Mouse (Mus musculus) stomach, embryonic 16.5 days (tissue): ENCODE measurements around the gene Ccl26. TPM values are rescaled to one million over a fixed set of nuclear protein-coding genes. Genes with fewer than 3 reads are reported as not detected.
A peak's percentile ranks its signal among the peaks of the same experiment; 100 is the strongest.

Experiments
- ATAC-seq: fragments of 200-750 bp; cut with Nextera tagmentation; 2 replicates; pipeline ENCODE4 v1.8.0; 2017; ENCODE audit warnings: moderate number of reproducible peaks, moderate TSS enrichment; ENCODE audit not compliant: insufficient read depth, low FRiP score
- H3K27ac ChIP-seq: fragments of 300-500 bp; sonication (generic); 2 replicates; pipeline ENCODE4 v1.5.1; 2014; ENCODE audit warnings: low read length
- H3K27me3 ChIP-seq: fragments of 300-500 bp; sonication (generic); 2 replicates; pipeline ENCODE4 v1.6.1; 2014; ENCODE audit warnings: low read length, control low read depth, mixed read lengths; ENCODE audit not compliant: control insufficient read depth, insufficient read depth
- H3K36me3 ChIP-seq: fragments of 300-500 bp; sonication (generic); 2 replicates; pipeline ENCODE4 v1.6.1; 2014; ENCODE audit warnings: low read length; ENCODE audit not compliant: control insufficient read depth, insufficient read depth
- H3K4me1 ChIP-seq: fragments of 300-500 bp; sonication (generic); 2 replicates; pipeline ENCODE4 v1.6.1; 2014; ENCODE audit warnings: low read length, control low read depth, mixed read lengths; ENCODE audit not compliant: control insufficient read depth, insufficient read depth
- H3K4me2 ChIP-seq: fragments of 300-500 bp; sonication (generic); 2 replicates; pipeline ENCODE4 v1.6.1; 2014; ENCODE audit warnings: low read depth, low read length, mixed read lengths
- H3K4me3 ChIP-seq: fragments of 300-500 bp; sonication (generic); replicated peaks from 2 replicates; pipeline ENCODE4 v1.5.1; 2014; ENCODE audit warnings: mild to moderate bottlenecking, low read length
- H3K9ac ChIP-seq: fragments of 300-500 bp; sonication (generic); 2 replicates; pipeline ENCODE4 v1.6.1; 2014; ENCODE audit warnings: low read length
- H3K9me3 ChIP-seq: fragments of 300-500 bp; sonication (generic); replicated peaks from 2 replicates; pipeline ENCODE4 v1.6.1; 2016; ENCODE audit warnings: low read length, control low read depth; ENCODE audit not compliant: control insufficient read depth
- WGBS: fragments of 180-500 bp; shearing (Covaris S2); extraction: QIAGEN DNeasy Blood & Tissue Kit; methylation state at CpG from one replicate; pipeline ENCODE4 v1.1.7; 2014; 5-methylcytosine and 5-hydroxymethylcytosine counted together
- polyA plus RNA-seq: library from polyadenylated mRNA; unstranded; fragments of >200 nt; fragmentation: Nextera tagmentation; extraction: Ambion mirVana; gene quantifications from 2 replicates; pipeline ENCODE4 v1.2.1, GENCODE M21; 2015

Gene Ccl26
- polyA plus RNA-seq, 1 experiment from 2014 or later: not detected

DNA sequence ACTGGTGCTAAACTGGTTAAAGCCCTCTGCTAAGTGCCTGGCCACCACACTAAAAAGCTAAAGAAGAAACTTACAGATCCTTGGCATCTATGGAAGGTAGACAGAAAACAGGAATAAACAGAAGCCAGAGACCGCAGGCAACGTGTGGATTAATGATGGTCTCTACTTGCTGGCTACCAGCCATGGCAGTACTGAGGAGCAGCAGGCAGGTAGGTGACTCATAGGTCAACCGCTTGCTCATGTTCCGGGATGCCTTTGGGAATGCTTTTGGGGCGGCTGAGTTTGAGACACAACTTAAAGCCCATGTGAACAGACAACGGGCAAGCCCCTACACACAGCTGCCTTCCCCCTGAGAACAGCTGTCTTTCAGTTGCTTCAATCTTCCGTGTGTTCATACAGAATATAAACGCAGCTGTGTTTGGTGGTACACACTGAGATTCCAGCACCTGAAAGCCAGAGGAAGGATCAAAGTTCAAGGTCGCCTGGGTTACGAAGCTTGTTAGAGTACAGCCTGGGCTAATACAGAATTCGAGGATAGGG is 32.0 kb downstream of the Ccl26 start:
- 56% methylated on average over 11 of the region's 11 CpGs for WGBS
- Histone ChIP-seq H3K9me3 (no peaks in the 10 kb centered on the region), H3K9ac (no peak overlapping the region), H3K27ac (no peak overlapping the region), H3K27me3 (no peaks in the 10 kb centered on the region), H3K36me3 (no peaks in the 10 kb centered on the region), H3K4me2 (no peak overlapping the region), H3K4me1 (peaks cover 9% of the 10 kb centered on the region; the same call in 1 of the 2 replicates), H3K4me3 (no peak overlapping the region)
- no peak for ATAC-seq

DNA sequence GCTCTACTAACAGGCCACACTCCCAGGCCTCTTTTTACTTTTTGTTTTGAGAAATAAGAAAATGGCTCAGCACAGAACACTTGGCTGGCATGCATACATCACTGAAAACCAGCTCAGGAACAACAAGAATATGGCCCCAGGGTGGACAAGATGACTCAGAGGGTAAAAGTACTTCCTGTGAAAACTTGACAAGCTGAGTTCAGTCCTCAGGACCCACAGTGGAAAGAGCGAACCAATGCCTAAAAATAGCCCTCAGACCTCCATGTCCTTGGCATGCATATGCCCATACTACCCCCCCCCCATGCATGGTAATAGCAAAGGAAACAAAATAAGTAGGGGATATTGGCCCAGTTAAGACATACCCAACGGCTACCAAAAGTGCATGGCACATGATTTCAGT is 33.4 kb downstream of the Ccl26 start:
- Histone ChIP-seq H3K9me3 (no peaks in the 10 kb centered on the region), H3K27ac (no peak overlapping the region), H3K9ac (no peak overlapping the region), H3K4me3 (no peak overlapping the region), H3K4me1 (peaks cover 12% of the 10 kb centered on the region; the same call in 1 of the 2 replicates), H3K36me3 (no peaks in the 10 kb centered on the region), H3K4me2 (no peak overlapping the region), H3K27me3 (no peaks in the 10 kb centered on the region)
- ATAC-seq: no peak
- 84% methylated on average over 2 of the region's 2 CpGs for WGBS

DNA sequence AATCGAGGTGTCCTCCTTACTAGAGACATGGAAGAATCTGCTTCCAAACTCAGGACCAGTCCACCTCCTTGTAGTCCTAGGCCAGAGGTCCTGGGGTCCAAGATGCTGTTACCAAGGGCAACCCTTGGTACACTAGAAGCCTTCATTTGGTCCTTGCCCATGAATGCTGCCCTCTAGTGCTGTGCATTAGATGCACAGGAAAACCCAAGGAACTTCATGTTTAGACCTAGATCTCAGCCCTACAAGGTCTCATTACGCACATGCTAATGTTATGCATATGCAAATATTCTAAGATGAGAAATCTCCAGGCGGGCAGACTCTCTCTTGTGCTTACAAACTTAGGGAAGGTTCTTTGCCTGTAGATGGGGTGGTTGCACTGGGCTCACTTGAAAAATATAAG is 34.1 kb downstream of the Ccl26 start:
- H3K4me3 ChIP-seq: no peak overlapping the region
- no peak overlapping the region for H3K4me2 ChIP-seq
- WGBS: 79% methylated on average over 3 of the region's 3 CpGs
- no peaks in the 10 kb centered on the region for H3K27me3 ChIP-seq
- H3K9ac ChIP-seq: no peak overlapping the region
- ATAC-seq: no peak
- H3K36me3 ChIP-seq: no peaks in the 10 kb centered on the region
- no peaks in the 10 kb centered on the region for H3K9me3 ChIP-seq
- peaks cover 12% of the 10 kb centered on the region; the same call in 1 of the 2 replicates for H3K4me1 ChIP-seq
- no peak overlapping the region for H3K27ac ChIP-seq

DNA sequence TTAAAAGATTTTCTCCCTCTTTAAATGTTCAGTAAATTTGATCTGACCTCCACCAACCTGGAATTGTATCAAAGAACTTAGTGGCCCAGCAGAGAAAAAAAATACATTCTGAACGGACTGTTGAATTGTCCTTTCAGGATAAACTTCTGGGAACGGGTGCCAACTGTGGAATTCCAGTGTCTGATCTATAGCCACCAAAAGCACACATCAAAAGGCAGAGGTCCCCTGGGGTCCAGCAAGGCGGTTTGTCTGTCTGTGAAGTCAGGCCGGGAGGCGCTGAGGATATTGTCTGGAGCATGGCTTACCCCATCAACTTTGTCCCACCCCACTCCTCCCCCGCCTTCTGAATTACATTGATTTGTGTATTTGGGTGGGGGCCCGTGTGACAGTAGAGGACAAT is 35.4 kb downstream of the Ccl26 start:
- WGBS: 43% methylated on average over 7 of the region's 7 CpGs
- no peak overlapping the region for H3K4me3 ChIP-seq
- no peak overlapping the region for H3K9ac ChIP-seq
- peaks cover 9% of the 10 kb centered on the region; the same call in 1 of the 2 replicates for H3K4me1 ChIP-seq
- no peaks in the 10 kb centered on the region for H3K9me3 ChIP-seq
- no peaks in the 10 kb centered on the region for H3K27me3 ChIP-seq
- no peak overlapping the region for H3K4me2 ChIP-seq
- ATAC-seq: no peak
- no peak overlapping the region for H3K27ac ChIP-seq
- no peaks in the 10 kb centered on the region for H3K36me3 ChIP-seq

DNA sequence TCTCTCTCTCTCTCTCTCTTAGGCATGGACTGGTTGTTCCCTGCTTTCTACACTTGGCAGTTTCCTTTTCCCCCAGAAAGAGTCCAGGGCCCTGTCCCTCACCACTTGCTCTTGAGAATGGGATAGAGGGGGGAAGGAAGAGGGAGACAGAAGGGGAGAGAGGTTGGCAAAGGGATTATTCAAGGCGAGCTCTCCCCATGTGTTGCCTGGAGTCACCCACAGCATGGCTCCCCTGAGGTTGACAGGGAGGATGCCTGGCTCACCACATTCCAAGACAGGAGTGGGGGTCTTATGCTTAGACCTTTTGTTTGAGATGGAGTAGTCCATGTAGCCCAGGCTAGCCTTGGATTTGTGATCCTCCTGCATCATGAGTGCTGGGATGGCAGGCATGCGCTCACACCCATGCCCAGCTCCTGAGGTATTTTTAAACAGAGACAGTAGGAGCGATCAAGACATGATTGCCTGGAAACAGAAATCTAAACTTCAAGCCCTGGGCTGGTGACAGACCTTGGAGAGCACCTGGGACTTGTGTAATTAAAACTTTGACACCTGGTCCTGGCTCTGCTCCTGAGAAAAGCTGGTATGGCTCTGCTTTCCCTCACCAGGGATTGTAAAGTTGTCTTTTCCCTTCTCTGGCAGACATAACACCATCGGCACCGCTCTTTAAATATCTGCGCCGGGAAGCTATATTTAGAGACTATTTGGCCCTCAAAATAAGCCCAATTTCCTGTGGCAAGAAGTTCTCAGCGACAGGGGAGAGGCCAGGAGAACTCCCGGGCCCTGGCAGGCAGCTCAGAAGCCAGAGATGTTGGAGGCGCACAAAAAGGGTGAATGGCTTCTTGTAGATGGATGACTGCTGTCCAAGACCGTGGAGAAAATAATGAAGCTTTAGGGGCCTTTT is 38.5 kb downstream of the Ccl26 start:
- peak; percentile 48; the same call in 1 of the 2 replicates for ATAC-seq
- 49% methylated on average over 11 of the region's 11 CpGs for WGBS
- H3K27ac ChIP-seq: peak overlapping the region; percentile 16; the same call in 1 of the 2 replicates

DNA sequence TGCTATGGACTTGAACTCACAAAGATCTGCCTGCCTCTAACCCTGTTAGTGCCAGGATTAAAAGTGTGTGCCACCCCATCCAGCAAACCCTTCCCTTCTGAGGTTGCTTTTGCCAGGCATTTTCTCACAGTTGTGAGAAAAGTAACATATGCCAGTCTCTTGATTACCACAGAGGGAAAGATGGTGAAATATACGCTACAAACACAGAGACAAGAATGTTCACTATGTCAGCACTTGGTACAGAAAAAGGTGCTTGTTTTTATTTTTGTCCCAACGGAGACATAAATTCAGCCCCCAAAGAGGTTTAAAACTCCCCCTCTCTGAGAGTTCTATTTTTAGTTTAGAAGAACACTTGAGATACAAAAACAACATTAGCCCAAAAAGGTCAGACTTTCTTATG is 39.3 kb downstream of the Ccl26 start:
- no peaks in the 10 kb centered on the region for H3K9me3 ChIP-seq
- WGBS: 81% methylated on average over 2 of the region's 2 CpGs
- peaks cover 3% of the 10 kb centered on the region; the same call in 1 of the 2 replicates for H3K4me1 ChIP-seq
- no peak overlapping the region for H3K27ac ChIP-seq
- no peaks in the 10 kb centered on the region for H3K27me3 ChIP-seq
- no peak overlapping the region for H3K4me2 ChIP-seq
- no peak overlapping the region for H3K9ac ChIP-seq
- ATAC-seq: no peak
- H3K4me3 ChIP-seq: no peak overlapping the region
- no peaks in the 10 kb centered on the region for H3K36me3 ChIP-seq

More for the DNA sequence above, 38.5 kb downstream of the Ccl26 start:
- Histone ChIP-seq H3K4me2 (peak overlapping the region; percentile 2; the same call in 1 of the 2 replicates), H3K4me3 (no peak overlapping the region), H3K36me3 (no peaks in the 10 kb centered on the region), H3K27me3 (no peaks in the 10 kb centered on the region), H3K4me1 (peaks cover 3% of the 10 kb centered on the region; the same call in 1 of the 2 replicates), H3K9me3 (no peaks in the 10 kb centered on the region), H3K9ac (no peak overlapping the region)

DNA sequence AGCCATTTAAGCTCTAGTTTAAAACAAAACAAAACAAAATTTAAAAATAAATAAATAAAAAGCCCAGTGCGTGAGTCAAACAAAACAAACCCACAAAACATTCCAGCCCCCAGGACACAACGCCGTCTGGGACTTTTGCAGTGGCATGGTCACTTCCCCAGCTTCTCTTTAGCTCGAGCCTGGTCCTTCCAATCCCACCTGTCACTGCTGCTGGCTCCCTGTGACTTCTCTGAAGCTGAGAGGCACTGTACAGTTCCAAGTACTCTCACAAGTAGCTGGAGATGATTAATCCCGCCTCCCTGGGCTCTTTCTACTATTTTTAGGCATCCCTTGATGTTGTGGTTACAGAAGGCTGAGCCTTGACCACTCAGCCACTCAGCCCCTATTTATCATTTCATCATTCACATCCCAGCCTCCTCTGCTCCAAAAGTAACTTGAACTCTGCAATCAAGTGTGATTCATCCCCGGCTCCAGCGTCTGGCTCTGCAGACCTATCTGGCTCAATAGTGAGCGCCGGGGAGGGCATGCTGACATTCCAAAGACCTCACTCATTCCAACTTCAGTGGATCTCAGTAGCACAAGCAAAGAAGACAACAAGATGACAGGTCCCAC is 41.2 kb downstream of the Ccl26 start:
- Histone ChIP-seq H3K4me1 (peaks cover 3% of the 10 kb centered on the region; the same call in 1 of the 2 replicates), H3K9ac (no peak overlapping the region), H3K27me3 (no peaks in the 10 kb centered on the region), H3K9me3 (no peaks in the 10 kb centered on the region), H3K4me2 (no peak overlapping the region), H3K4me3 (no peak overlapping the region), H3K27ac (no peak overlapping the region), H3K36me3 (no peaks in the 10 kb centered on the region)
- WGBS: 67% methylated on average over 9 of the region's 9 CpGs
- ATAC-seq: no peak

DNA sequence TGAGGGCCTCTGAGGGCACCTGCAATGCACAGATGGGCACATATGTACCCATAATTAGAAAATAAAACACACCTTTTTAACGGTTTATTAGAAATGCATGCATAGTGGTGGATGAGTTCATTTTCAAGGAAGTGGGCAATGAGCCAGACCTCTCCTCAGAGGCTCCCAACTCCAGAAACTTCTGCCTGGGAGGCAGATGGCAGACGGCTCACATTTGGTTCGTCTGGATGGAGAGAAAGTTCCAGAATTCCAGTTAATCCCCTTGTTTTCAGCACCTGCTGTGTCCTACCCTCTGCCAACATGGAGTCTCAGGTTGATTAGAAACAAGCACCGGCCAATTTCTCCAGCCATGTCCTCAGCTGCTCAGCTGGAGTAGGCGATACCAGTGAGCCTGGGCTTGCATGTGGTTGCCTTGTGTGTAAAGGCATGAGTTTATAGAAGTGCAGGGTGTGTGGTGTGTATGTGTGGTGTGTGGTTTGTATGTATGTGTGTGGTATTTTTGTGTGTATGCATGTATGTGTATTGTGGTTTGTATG is 46.0 kb downstream of the Ccl26 start:
- Histone ChIP-seq H3K4me2 (no peak overlapping the region), H3K9me3 (0 out of 2 replicates have a peak, but pooled peaks cover 8% of the 10 kb centered on the region), H3K36me3 (no peaks in the 10 kb centered on the region), H3K4me3 (no peak overlapping the region), H3K27ac (no peak overlapping the region), H3K27me3 (no peaks in the 10 kb centered on the region), H3K4me1 (no peaks in the 10 kb centered on the region), H3K9ac (no peak overlapping the region)
- 72% methylated on average over 5 of the region's 5 CpGs for WGBS
- ATAC-seq: no peak

DNA sequence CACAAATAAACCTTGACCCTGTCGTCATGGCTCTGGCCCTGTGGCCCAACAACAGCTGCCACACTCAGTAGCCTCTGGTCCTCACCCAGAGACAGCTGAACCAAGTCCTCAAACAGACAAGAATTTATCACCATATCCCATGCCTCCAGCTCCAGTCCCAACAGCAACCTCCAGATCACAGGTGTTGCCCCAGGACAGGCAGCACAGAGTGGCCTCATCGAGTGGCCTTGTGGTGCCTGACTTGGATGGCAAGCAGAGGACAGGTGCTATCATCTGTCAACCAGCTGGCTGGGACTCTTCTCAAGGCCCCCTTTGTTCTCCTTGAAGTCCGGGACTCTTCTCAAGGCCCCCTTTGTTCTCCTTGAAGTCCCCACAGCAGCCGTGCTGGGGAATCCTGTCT is 50.2 kb downstream of the Ccl26 start:
- Histone ChIP-seq H3K4me2 (no peak overlapping the region), H3K9ac (no peak overlapping the region), H3K4me3 (no peak overlapping the region), H3K4me1 (no peaks in the 10 kb centered on the region), H3K36me3 (no peaks in the 10 kb centered on the region), H3K27me3 (no peaks in the 10 kb centered on the region), H3K27ac (no peak overlapping the region), H3K9me3 (0 out of 2 replicates have a peak, but pooled peaks cover 8% of the 10 kb centered on the region)
- 61% methylated on average over 4 of the region's 4 CpGs for WGBS
- no peak for ATAC-seq
